Mouse (Mus musculus) myocyte (in vitro differentiated cells): ENCODE measurements around the gene Lamtor2.

ENCODE experiments used
- E2F4 ChIP-seq: IDR thresholded peaks from one replicate; pipeline ENCODE4 v1.6.1; 2011; ENCODE audit warnings: mild to moderate bottlenecking, control low read depth, moderate library complexity; ENCODE audit not compliant: insufficient read depth
- MYOD1 ChIP-seq, 3 experiments: IDR thresholded peaks; one replicate each; pipeline ENCODE4 v1.6.1; 2011; ENCODE audit warnings: control low read depth in 2 of 3, low read depth in 2 of 3, mild to moderate bottlenecking in 2 of 3, moderate library complexity in 1 of 3; ENCODE audit not compliant: insufficient read length in 2 of 3, control insufficient read depth in 1 of 3
- POLR2A ChIP-seq: IDR thresholded peaks from one replicate; pipeline ENCODE4 v1.6.1; 2011; ENCODE audit warnings: low read depth, mild to moderate bottlenecking, control low read depth, moderate library complexity; ENCODE audit not compliant: insufficient read length
- POLR2AphosphoS2 ChIP-seq: IDR thresholded peaks from one replicate; pipeline ENCODE4 v1.6.1; 2011; ENCODE audit warnings: low read depth, control low read depth; ENCODE audit not compliant: insufficient read length
- SRF ChIP-seq: IDR thresholded peaks from one replicate; pipeline ENCODE4 v1.6.1; 2011; ENCODE audit warnings: low read depth; ENCODE audit not compliant: control insufficient read depth, insufficient read length
- TCF12 ChIP-seq: IDR thresholded peaks from one replicate; pipeline ENCODE4 v1.6.1; 2011; ENCODE audit warnings: mild to moderate bottlenecking, control low read depth; ENCODE audit not compliant: poor library complexity, insufficient read depth, severe bottlenecking

DNA sequence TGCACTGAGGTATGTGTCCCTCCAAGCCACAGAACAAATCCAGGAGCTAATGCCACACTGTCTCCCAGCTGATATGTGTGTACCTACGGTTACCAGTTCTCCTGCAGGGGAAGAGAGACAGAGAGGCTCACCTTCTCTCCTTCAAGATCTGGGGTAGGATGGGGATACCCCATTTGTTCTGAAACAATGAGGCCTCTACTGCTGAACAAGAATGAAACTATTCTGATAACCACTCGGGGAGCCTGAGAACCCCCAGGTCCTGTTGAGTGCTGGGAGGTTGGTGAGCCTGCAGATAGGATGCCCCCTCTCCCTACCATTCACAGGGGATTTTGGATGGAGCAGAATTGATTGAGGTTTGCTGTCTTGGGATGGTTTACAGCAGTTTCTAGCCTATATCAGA lies 32.8 kb downstream of the Lamtor2 start:
- TF ChIP-seq POLR2A (no peak), E2F4 (no peak), TCF12 (no peak), MYOD1 (IDR thresholded peaks at IDR 0.05; ENCODE audit: control insufficient read depth in 1 of 3, insufficient read length in 2 of 3, low read depth in 2 of 3) (no peak), SRF (no peak), POLR2AphosphoS2 (no peak)
